Mouse (Mus musculus): Measurements from ENCODE around the gene Ccpg1os.

The Ccpg1os gene

GRCm38 (mm10) chr9:72983066-72983465 is 2.1 kb downstream of the Ccpg1os start:
- DNase-seq (ENCODE audit: low spot score) = no peak

- DNase-seq (ENCODE audit: low spot score) = no peak
Observed at GRCm38 (mm10) chr9:72975242-72975641, 9.9 kb downstream of the Ccpg1os start.

GRCm38 (mm10) chr9:72974734-72975133 is 10.4 kb downstream of the Ccpg1os start:
- DNase-seq (ENCODE audit: low spot score) = no peak

GRCm38 (mm10) chr9:72972984-72973383 is 12.2 kb downstream of the Ccpg1os start:
- no peak for DNase-seq (ENCODE audit: low spot score)

- no peak for DNase-seq (ENCODE audit: low spot score)
Observed at GRCm38 (mm10) chr9:72972435-72972834, 12.7 kb downstream of the Ccpg1os start.

- no peak for DNase-seq (ENCODE audit: low spot score)
Observed at GRCm38 (mm10) chr9:72969874-72970273, 15.3 kb downstream of the Ccpg1os start.

- DNase-seq (ENCODE audit: low spot score) = peak; percentile 52
Observed at GRCm38 (mm10) chr9:72968349-72969061, 16.7 kb downstream of the Ccpg1os start.

- no peak for DNase-seq (ENCODE audit: low spot score)
Observed at GRCm38 (mm10) chr9:72961959-72962358, 23.2 kb downstream of the Ccpg1os start.

- DNase-seq (ENCODE audit: low spot score) = no peak
Observed at GRCm38 (mm10) chr9:72961346-72961745, 23.8 kb downstream of the Ccpg1os start.

GRCm38 (mm10) chr9:72958521-72959450 is 26.4 kb downstream of the Ccpg1os start, which contains the start of the genes Dyx1c1 and Gm44503:
Gene Dyx1c1 (plus strand): TSS chr9:72958785.
Gene Gm44503 (plus strand): TSS chr9:72958852.
- peak; percentile 65 for DNase-seq (ENCODE audit: low spot score)

- DNase-seq (ENCODE audit: low spot score) = no peak
Observed at GRCm38 (mm10) chr9:72955546-72955945, 29.6 kb downstream of the Ccpg1os start.

GRCm38 (mm10) chr9:72954746-72955145 is 30.4 kb downstream of the Ccpg1os start:
- no peak for DNase-seq (ENCODE audit: low spot score)

- no peak for DNase-seq (ENCODE audit: low spot score)
Observed at GRCm38 (mm10) chr9:72949572-72949971, 35.6 kb downstream of the Ccpg1os start.

- no peak for DNase-seq (ENCODE audit: low spot score)
Observed at GRCm38 (mm10) chr9:72947010-72947409, 38.2 kb downstream of the Ccpg1os start.

- DNase-seq (ENCODE audit: low spot score) = no peak
Observed at GRCm38 (mm10) chr9:72944286-72944685, 40.9 kb downstream of the Ccpg1os start.

GRCm38 (mm10) chr9:72943424-72943823 is 41.8 kb downstream of the Ccpg1os start:
- DNase-seq (ENCODE audit: low spot score) = no peak

GRCm38 (mm10) chr9:72936301-72936700 is 48.9 kb downstream of the Ccpg1os start:
- no peak for DNase-seq (ENCODE audit: low spot score)

GRCm38 (mm10) chr9:72935309-72935708 is 49.9 kb downstream of the Ccpg1os start:
- no peak for DNase-seq (ENCODE audit: low spot score)

- DNase-seq (ENCODE audit: low spot score) = peak; percentile 47
Observed at GRCm38 (mm10) chr9:72931166-72931790, 53.9 kb downstream of the Ccpg1os start.
